Mouse (Mus musculus) lung, adult 18-20 months (tissue): Measurements from ENCODE around the gene Fam124a.

Experiments
- DNase-seq, 2 experiments: peaks; one replicate each; pipeline ENCODE4 v3.0.0; 2022; ENCODE audit warnings: mixed read lengths in 2 of 2

Fam124a gene

GRCm38 (mm10) chr14:62580945-62581344 lies 25.4 kb downstream of the Fam124a start:
- DNase-seq: no peak

- DNase-seq: no peak
Observed at GRCm38 (mm10) chr14:62581768-62582167, 26.2 kb downstream of the Fam124a start.

GRCm38 (mm10) chr14:62584637-62585036 lies 29.1 kb downstream of the Fam124a start:
- DNase-seq: no peak

GRCm38 (mm10) chr14:62585338-62585737 lies 29.8 kb downstream of the Fam124a start:
- DNase-seq: no peak

- no peak for DNase-seq
Observed at GRCm38 (mm10) chr14:62600109-62600522, 44.6 kb downstream of the Fam124a start.

- no peak for DNase-seq
Observed at GRCm38 (mm10) chr14:62602271-62602670, 46.7 kb downstream of the Fam124a start.

- DNase-seq: no peak
Observed at GRCm38 (mm10) chr14:62602869-62603268, 47.3 kb downstream of the Fam124a start.

- peak in 1 of 2 experiments; percentile 6 for DNase-seq
Observed at GRCm38 (mm10) chr14:62607791-62608196, 52.3 kb downstream of the Fam124a start.

- no peak for DNase-seq
Observed at GRCm38 (mm10) chr14:62609904-62610303, 54.4 kb downstream of the Fam124a start.

- DNase-seq: no peak
Observed at GRCm38 (mm10) chr14:62622393-62622792, 66.9 kb downstream of the Fam124a start.

GRCm38 (mm10) chr14:62627951-62628350 lies 72.4 kb downstream of the Fam124a start:
- DNase-seq: no peak

- DNase-seq: no peak
Observed at GRCm38 (mm10) chr14:62637436-62638344, 82.2 kb downstream of the Fam124a start.

- no peak for DNase-seq
Observed at GRCm38 (mm10) chr14:62638345-62638702, 82.8 kb downstream of the Fam124a start.

GRCm38 (mm10) chr14:62639111-62639510 lies 83.6 kb downstream of the Fam124a start:
- peak; percentile 11 to 25 for DNase-seq

GRCm38 (mm10) chr14:62639551-62639950 lies 84.0 kb downstream of the Fam124a start:
- DNase-seq: no peak

- DNase-seq: no peak
Observed at GRCm38 (mm10) chr14:62640396-62640795, 84.9 kb downstream of the Fam124a start.

GRCm38 (mm10) chr14:62642368-62642767 lies 86.8 kb downstream of the Fam124a start:
- peak in 1 of 2 experiments; percentile 45 for DNase-seq

- DNase-seq: no peak
Observed at GRCm38 (mm10) chr14:62648405-62648804, 92.9 kb downstream of the Fam124a start.

- no peak for DNase-seq
Observed at GRCm38 (mm10) chr14:62650376-62650775, 94.8 kb downstream of the Fam124a start.

- DNase-seq: no peak
Observed at GRCm38 (mm10) chr14:62651771-62652170, 96.2 kb downstream of the Fam124a start.

GRCm38 (mm10) chr14:62655996-62656395 lies 100.5 kb downstream of the Fam124a start:
- DNase-seq: no peak

GRCm38 (mm10) chr14:62657469-62657868 lies 101.9 kb downstream of the Fam124a start:
- no peak for DNase-seq
